Mouse (Mus musculus) ovary, adult 10 weeks (tissue): ENCODE data around the gene Snd1. TPM values are rescaled to one million over a fixed set of nuclear protein-coding genes. Genes with fewer than 3 reads are reported as not detected.

ENCODE experiments used
- polyA plus RNA-seq: library from polyadenylated mRNA; stranded (reverse); fragments of 350-450 nt; fragmentation: Illumina TruSeq; extraction: RNeasy Lipid Tissue Mini Kit (QIAGEN cat#74804); gene quantifications from one replicate; pipeline ENCODE4 v1.2.3, GENCODE M21; 2014

The Snd1 gene
- polyA plus RNA-seq: 25.0 TPM

DNA sequence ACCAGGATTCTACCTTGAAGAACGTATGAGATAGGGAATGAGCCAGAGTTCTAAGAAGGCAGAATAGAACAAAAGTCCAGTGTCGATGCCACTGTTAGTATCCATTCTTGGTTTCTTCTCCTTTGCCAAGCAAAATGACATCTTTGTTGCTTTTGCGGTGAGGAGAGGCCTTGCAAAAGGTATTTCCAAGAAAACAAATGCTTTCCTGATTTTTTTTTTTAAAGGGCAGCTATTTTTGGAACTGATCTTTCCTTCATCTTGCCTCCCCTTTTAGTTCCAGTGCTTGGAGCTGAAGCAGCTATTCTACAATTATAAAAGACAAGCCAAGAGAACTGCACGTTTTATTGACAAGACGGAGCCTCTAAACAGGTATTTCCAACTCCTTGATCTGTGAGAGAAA is at the start of gene Snd1:
Gene Snd1, plus strand, starts transcription at position 301 of the 400 bp plus-strand sequence.

DNA sequence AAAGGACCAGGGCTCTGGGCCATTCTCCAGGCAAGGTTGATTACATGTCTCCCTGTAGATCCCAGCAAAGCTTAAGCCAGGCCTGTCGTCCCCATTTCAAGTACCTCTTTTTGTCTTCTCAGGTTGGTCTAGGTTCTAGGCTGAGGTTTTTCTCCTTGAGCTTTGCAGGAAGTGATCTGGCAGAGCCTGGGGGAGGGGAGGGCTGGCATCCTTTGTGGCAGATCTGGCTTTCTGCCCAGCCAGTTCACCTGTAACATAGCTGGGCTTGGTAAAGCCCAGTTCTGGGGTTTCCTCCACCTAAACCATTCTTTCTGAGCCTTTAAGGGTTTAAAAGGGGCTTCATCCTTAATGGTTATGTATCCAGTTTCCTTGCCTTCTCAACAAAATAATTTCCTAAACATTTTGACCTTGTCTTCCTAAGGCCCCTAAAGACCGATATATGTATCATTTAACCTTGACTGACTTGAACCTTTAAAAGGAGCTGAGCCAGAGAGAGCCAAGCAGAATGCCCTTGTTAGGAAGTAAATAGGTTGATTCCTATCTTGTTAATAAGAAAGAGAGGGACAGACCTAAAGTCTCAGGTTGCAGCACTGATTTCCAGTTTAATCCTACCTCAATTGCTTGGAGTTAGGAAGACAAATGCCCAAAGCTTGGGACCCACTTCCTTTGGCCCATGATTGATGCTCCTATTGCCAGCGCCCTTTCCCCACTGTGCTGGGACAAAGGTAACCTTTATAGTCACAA is 47.7 kb upstream of the Snd1 start, which contains the start of gene Fscn3:
Gene Fscn3, plus strand, starts transcription at position 694 of the 744 bp plus-strand sequence.

DNA sequence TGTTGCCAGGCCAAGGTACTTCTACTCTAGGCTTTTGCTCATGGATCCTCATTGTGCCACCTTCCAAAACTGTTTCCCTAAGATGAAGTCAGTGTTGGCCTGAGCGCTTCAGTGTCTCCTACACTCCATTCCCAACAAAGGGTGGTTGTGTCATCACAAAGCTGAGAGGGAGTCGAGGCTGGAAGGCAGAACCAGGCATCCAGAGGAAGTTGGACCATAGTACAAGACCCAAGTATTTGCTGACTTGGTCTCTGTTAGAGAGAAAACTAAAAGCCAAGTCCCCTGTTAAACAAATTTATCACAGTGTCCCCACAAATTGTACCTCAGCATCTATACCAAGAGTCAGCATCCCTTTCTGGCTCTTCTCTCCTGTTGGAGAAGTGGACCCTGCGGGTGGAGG is 46.6 kb upstream of the Snd1 start, which contains the start of gene Gcc1:
Gene Gcc1, minus strand, starts transcription at position 101 of the 400 bp plus-strand sequence.

DNA sequence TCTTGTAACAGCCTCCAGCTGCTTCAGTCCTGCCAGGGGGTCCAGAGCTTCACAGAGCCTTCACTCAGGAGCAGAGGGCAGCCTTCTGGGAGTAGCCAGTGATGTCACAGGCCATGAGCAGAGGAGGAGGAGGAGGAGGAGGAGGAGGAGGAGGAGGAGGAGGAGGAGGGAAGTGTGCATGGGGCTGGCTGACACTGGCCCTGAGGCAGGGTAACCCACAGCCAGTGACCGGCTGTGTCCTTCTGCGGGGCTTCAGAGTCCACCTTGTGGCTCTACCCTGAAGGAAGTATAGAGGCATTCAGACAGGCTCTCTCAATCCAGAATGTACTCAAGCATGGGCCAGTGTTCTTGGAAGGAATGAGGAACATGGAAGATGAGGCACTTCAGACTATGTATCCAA is 25.7 kb upstream of the Snd1 start, which contains the start of gene Pax4:
Gene Pax4, minus strand, starts transcription at position 101 of the 400 bp plus-strand sequence.

DNA sequence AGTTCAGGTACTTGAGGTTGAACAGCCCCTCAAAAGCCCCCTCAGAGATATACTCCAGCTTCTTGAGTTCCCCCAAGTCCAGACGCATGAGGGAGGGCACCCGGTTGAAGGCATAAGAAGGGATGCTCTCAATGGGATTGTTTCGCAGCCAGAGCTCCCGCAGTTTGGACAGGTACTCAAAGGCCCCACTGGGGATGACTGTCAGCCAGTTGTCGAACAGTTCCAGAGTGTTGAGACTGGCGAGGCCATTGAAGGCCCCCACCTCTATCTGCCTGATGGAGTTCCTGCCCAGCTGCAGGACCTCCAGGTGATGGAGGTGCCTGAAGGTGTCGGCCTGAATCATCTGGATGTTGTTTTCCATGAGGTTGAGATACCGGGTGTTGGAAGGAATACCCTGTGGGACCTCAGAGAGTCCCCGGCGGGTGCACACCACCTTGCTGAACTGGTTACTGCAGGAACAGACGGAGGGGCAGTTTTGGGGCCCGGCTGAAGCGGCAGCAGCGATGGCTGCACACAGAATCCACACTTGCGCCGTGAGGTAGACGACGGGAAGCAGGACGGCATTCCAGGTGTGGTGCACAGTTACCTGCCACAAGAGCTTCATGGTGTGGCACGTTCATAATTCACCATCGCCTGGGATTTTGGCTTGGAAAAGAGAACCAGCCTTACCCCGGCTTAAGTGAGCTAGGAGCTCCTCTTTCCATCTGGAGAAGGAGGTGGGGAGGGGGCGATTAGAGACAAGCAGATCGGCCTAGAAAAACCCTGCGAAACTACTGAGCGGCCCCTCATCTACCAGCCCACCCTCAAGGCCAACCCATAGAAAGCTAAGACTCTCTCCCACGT is 356.3 kb downstream of the Snd1 start, which contains the start of gene Lrrc4:
Gene Lrrc4, minus strand, starts transcription at position 737 of the 843 bp plus-strand sequence.

Other genes with a start within 250 kb of the Snd1 start
- 88.9 TPM for gene Zfp800, start 77.1 kb upstream of the Snd1 start, polyA plus RNA-seq
- 23.9 TPM for gene Arf5, start 51.6 kb upstream of the Snd1 start, polyA plus RNA-seq
- not detected for gene Fscn3, start 47.4 kb upstream of the Snd1 start, polyA plus RNA-seq
- 12.7 TPM for gene Gcc1, start 46.7 kb upstream of the Snd1 start, polyA plus RNA-seq
- gene Pax4, start 25.8 kb upstream of the Snd1 start, polyA plus RNA-seq: not detected